Mouse (Mus musculus) cerebellum, adult 2 months (tissue): ENCODE data around the gene Ube4a.

Source experiments
- CTCF ChIP-seq: fragments of 200-500 bp; IDR thresholded peaks from 2 replicates; pipeline ENCODE4 v1.5.1; 2011; ENCODE audit warnings: low read depth, mild to moderate bottlenecking, control low read depth, low read length, moderate library complexity, borderline replicate concordance; ENCODE audit not compliant: insufficient read depth
- POLR2A ChIP-seq: fragments of 200-500 bp; IDR thresholded peaks from 2 replicates; pipeline ENCODE4 v1.6.1; 2011; ENCODE audit warnings: low read length, control low read depth, borderline replicate concordance; ENCODE audit not compliant: insufficient read depth

DNA sequence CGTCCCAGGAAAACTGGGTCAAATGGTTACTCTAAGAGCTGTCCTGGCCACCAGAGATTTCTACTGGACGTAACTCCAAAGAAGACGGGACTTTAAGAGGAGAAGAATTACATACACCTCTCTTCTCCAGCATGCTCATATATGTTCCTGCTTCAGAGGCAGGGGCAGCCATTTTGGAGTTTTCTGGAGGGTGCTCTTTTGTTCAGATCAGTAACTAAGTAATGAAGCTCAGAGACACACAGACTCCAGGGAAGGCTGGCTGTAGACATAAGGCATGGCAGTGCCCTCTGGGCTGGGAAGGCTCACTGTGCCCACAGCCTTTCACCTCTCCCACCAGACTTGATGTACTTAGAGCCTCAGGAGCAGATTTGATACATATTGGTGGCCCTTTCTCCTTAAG, 17.1 kb upstream of the Ube4a start:
- no peak for TF ChIP-seq POLR2A
- TF ChIP-seq CTCF: no peak
